Mouse (Mus musculus) limb, embryonic 11.5 days (tissue): Measurements from ENCODE around the gene Gjb6. TPM values are rescaled to one million over a fixed set of nuclear protein-coding genes. Genes with fewer than 3 reads are reported as not detected.
A peak's percentile ranks its signal among the peaks of the same experiment; 100 is the strongest.

Experiments used
- ATAC-seq: fragments of 200-750 bp; cut with Nextera tagmentation; 2 replicates; pipeline ENCODE4 v1.8.0; 2017; ENCODE audit warnings: low read depth; ENCODE audit not compliant: insufficient number of reproducible peaks, low FRiP score, low TSS enrichment
- DNase-seq: peaks from one replicate; pipeline ENCODE4 v3.0.0-alpha.2; 2015; ENCODE audit warnings: low spot score
- H3K27ac ChIP-seq: fragments of 300-500 bp; sonication (generic); replicated peaks from 2 replicates; pipeline ENCODE4 v1.5.1; 2014; ENCODE audit warnings: low read depth, mild to moderate bottlenecking, low read length
- H3K27me3 ChIP-seq: fragments of 300-500 bp; sonication (generic); 2 replicates; pipeline ENCODE4 v1.6.1; 2014; ENCODE audit warnings: mild to moderate bottlenecking, low read length, mixed read lengths; ENCODE audit not compliant: control insufficient read depth, insufficient read depth
- H3K36me3 ChIP-seq: fragments of 300-500 bp; sonication (generic); 2 replicates; pipeline ENCODE4 v1.6.1; 2014; ENCODE audit warnings: mild to moderate bottlenecking, low read length, moderate library complexity, mixed read lengths; ENCODE audit not compliant: control insufficient read depth, insufficient read depth
- H3K4me1 ChIP-seq: fragments of 300-500 bp; sonication (generic); 2 replicates; pipeline ENCODE4 v1.6.1; 2014; ENCODE audit warnings: low read length, mixed read lengths; ENCODE audit not compliant: control insufficient read depth, insufficient read depth
- H3K4me2 ChIP-seq: fragments of 300-500 bp; sonication (generic); 2 replicates; pipeline ENCODE4 v1.6.1; 2014; ENCODE audit warnings: low read depth, mild to moderate bottlenecking, moderate library complexity; ENCODE audit not compliant: severe bottlenecking
- H3K4me3 ChIP-seq: fragments of 300-500 bp; sonication (generic); 2 replicates; pipeline ENCODE4 v1.5.1; 2014; ENCODE audit warnings: low read depth, low read length
- H3K9ac ChIP-seq: fragments of 300-500 bp; sonication (generic); 2 replicates; pipeline ENCODE4 v1.6.1; 2014; ENCODE audit warnings: mild to moderate bottlenecking, low read length
- H3K9me3 ChIP-seq: fragments of 300-500 bp; sonication (generic); 2 replicates; pipeline ENCODE4 v1.6.1; 2016; ENCODE audit warnings: low read length; ENCODE audit not compliant: control insufficient read depth
- WGBS: fragments of 180-500 bp; shearing (Covaris S2); extraction: QIAGEN DNeasy Blood & Tissue Kit; methylation state at CpG from one replicate; pipeline ENCODE4 v1.1.7; 2014; 5-methylcytosine and 5-hydroxymethylcytosine counted together
- polyA plus RNA-seq: library from polyadenylated mRNA; unstranded; fragments of >200 nt; fragmentation: Nextera tagmentation; extraction: Ambion mirVana; gene quantifications from 2 replicates; pipeline ENCODE4 v1.2.1, GENCODE M21; 2014

Gene Gjb6
- polyA plus RNA-seq, 1 experiment from 2014 or later = 11.0 TPM

DNA sequence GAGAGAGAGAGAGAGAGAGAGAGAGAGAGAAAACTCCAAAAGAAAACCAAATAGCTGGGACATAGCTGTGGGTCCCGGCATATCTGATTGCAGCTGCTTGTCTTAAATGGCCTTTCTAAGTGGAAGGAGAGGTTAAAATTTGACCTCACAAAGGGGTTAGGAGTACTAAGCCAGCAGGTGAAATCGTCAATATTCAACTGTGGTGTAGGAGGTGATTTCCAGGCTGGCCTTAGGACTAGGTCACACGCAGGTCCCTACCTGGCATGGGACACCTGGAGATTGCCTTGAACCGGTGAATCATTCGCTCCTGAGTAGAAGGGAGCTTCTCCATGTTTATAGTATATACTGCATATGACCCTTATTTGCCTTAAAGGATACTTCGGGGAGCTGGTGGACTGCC, 30.3 kb downstream of the Gjb6 start:
- Histone ChIP-seq H3K27me3 (peaks cover 52% of the 10 kb centered on the region), H3K36me3 (no peaks in the 10 kb centered on the region), H3K4me1 (peaks cover 11% of the 10 kb centered on the region), H3K9me3 (no peaks in the 10 kb centered on the region), H3K4me2 (0 out of 2 replicates have a peak overlapping the region, but pooled peaks have one; percentile 98), H3K4me3 (no peak overlapping the region), H3K9ac (no peak overlapping the region), H3K27ac (no peak overlapping the region)
- ATAC-seq = no peak
- WGBS = 50% methylated on average over 6 of the region's 6 CpGs
- DNase-seq = no peak

DNA sequence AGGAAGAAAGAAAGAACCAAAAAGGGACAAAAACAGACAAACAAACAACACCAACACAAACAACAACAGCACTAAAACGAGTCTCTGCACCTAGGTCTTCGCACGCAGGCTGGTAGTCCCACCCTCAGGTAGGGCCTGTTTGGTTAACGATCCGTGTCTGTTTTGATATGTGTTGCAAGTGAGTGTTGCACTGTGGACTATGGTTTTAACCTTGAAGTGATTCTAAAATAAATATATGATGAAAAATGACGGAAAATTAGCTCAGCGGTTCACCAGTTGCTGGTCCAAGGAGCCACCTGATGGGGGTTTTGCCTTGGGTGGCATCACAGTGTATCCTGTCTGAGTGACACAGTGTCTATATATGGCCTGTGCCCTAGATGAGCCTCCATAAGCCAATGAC, 31.8 kb downstream of the Gjb6 start:
- peaks cover 11% of the 10 kb centered on the region for H3K4me1 ChIP-seq
- H3K9ac ChIP-seq = no peak overlapping the region
- H3K9me3 ChIP-seq = no peaks in the 10 kb centered on the region
- no peaks in the 10 kb centered on the region for H3K36me3 ChIP-seq
- no peak overlapping the region for H3K4me3 ChIP-seq
- ATAC-seq = no peak
- H3K4me2 ChIP-seq = no peak overlapping the region
- no peak for DNase-seq
- 86% methylated on average over 7 of the region's 7 CpGs for WGBS
- no peak overlapping the region for H3K27ac ChIP-seq
- H3K27me3 ChIP-seq = peaks cover 44% of the 10 kb centered on the region

DNA sequence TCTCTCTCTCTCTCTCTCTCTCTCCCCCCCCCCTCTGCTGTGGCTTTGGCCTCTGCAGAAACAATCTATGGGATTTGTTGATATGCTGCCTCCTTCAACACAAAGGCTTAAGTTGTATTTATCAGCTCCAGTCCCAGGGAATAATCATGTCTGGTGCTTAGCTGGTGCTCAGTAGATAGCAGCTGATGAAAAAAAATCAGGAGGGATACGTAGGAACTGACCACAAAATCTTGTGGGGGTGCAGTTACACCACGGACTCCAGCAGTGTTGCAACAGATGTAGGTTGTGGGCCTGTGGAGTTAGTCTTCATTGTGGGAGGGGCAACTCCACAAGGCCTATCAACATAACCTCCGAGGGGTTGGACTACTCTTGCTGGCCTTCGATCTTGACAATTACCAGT, 37.6 kb downstream of the Gjb6 start:
- 77% methylated on average over 4 of the region's 4 CpGs for whole genome bisulfite sequencing
- no peaks in the 10 kb centered on the region for H3K36me3 ChIP-seq
- peaks cover 3% of the 10 kb centered on the region; the same call in 1 of the 2 replicates for H3K4me1 ChIP-seq
- H3K9me3 ChIP-seq = no peaks in the 10 kb centered on the region
- DNase-seq (no peak), ATAC-seq (no peak)
- H3K4me2 ChIP-seq = no peak overlapping the region
- no peak overlapping the region for H3K9ac ChIP-seq
- H3K27ac ChIP-seq = no peak overlapping the region
- no peak overlapping the region for H3K4me3 ChIP-seq
- H3K27me3 ChIP-seq = no peaks in the 10 kb centered on the region

- Histone ChIP-seq H3K27ac (no peak overlapping the region), H3K4me3 (no peak overlapping the region), H3K27me3 (no peaks in the 10 kb centered on the region), H3K9me3 (no peaks in the 10 kb centered on the region), H3K9ac (no peak overlapping the region), H3K4me2 (no peak overlapping the region), H3K4me1 (no peaks in the 10 kb centered on the region), H3K36me3 (no peaks in the 10 kb centered on the region)
- WGBS = 8% methylated on average over 8 of the region's 8 CpGs
- ATAC-seq (no peak), DNase-seq (peak; percentile 60)
These were observed 40.4 kb downstream of the Gjb6 start for GRCm38 (mm10) chr14:57093029-57093428.

DNA sequence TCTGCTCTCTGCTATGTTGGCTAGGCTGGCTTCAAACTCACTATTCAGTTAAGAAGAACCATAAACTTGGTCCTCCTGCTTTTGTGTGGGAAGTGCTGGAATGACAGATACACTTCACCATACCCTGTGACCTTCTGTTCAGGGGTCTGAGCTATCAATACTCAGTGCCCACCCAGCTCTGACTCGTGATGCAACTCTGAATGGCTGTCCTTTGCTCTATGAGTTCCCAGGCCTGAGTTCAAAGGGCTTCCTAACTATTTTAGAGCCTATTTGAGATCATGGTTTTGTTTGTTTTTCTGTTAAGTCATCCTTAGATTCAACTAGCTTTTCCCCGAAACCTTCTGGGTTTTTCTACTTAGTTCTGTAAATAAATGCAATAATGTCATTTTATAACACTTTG, 43.4 kb downstream of the Gjb6 start:
- 58% methylated on average over 2 of the region's 2 CpGs for WGBS
- no peak overlapping the region for H3K27ac ChIP-seq
- no peaks in the 10 kb centered on the region for H3K27me3 ChIP-seq
- H3K4me3 ChIP-seq = no peak overlapping the region
- ATAC-seq = no peak
- no peaks in the 10 kb centered on the region for H3K9me3 ChIP-seq
- H3K4me1 ChIP-seq = no peaks in the 10 kb centered on the region
- H3K9ac ChIP-seq = no peak overlapping the region
- H3K4me2 ChIP-seq = no peak overlapping the region
- no peak for DNase-seq
- H3K36me3 ChIP-seq = no peaks in the 10 kb centered on the region

- Histone ChIP-seq H3K4me1 (peaks cover 5% of the 10 kb centered on the region), H3K4me3 (no peak overlapping the region), H3K27ac (no peak overlapping the region), H3K4me2 (no peak overlapping the region), H3K36me3 (no peaks in the 10 kb centered on the region), H3K9ac (no peak overlapping the region), H3K9me3 (no peaks in the 10 kb centered on the region), H3K27me3 (no peaks in the 10 kb centered on the region)
- ATAC-seq = no peak
- WGBS = 89% methylated on average over 7 of the region's 7 CpGs
- DNase-seq = no peak
These were observed 44.3 kb downstream of the Gjb6 start for GRCm38 (mm10) chr14:57089107-57089506.

- H3K9me3 ChIP-seq = no peaks in the 10 kb centered on the region
- H3K36me3 ChIP-seq = no peaks in the 10 kb centered on the region
- 0 out of 2 replicates have a peak overlapping the region, but pooled peaks have one; percentile 4 for H3K4me2 ChIP-seq
- 18% methylated on average over 11 of the region's 11 CpGs for WGBS
- peaks cover 6% of the 10 kb centered on the region for H3K4me1 ChIP-seq
- H3K4me3 ChIP-seq = no peak overlapping the region
- no peak for ATAC-seq
- H3K27me3 ChIP-seq = no peaks in the 10 kb centered on the region
- H3K9ac ChIP-seq = no peak overlapping the region
- no peak overlapping the region for H3K27ac ChIP-seq
- DNase-seq = peak; percentile 48
These were observed 49.2 kb downstream of the Gjb6 start for GRCm38 (mm10) chr14:57084180-57084668.

DNA sequence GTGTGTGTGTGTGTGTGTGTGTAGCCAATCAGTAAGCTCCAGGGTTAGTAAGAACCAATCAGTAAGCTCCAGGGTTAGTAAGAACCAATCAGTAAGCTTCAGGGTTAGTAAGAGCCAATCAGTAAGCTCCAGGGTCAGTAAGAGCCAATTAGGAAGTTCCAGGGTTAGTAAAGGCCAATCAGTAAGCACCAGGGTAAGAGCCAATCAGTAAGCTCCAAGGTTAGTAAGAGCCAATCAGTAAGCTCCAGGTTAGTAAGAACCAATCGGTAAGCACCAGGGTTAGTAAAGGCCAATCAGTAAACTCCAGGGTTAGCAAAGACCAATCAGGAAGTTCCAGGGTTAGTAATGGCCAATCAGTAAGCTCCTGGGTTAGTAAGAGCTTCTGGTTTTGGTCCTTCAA, 50.5 kb downstream of the Gjb6 start:
- no peak overlapping the region for H3K27ac ChIP-seq
- no peak overlapping the region for H3K9ac ChIP-seq

GRCm38 (mm10) chr14:57075537-57075936, 57.9 kb downstream of the Gjb6 start:
- WGBS = 84% methylated on average over 6 of the region's 6 CpGs
- Histone ChIP-seq H3K4me3 (no peak overlapping the region), H3K4me2 (no peak overlapping the region), H3K27me3 (no peaks in the 10 kb centered on the region), H3K36me3 (no peaks in the 10 kb centered on the region), H3K9me3 (no peaks in the 10 kb centered on the region), H3K27ac (no peak overlapping the region), H3K9ac (no peak overlapping the region), H3K4me1 (0 out of 2 replicates have a peak, but pooled peaks cover 6% of the 10 kb centered on the region)
- DNase-seq (no peak), ATAC-seq (no peak)

More for the DNA sequence above, 50.5 kb downstream of the Gjb6 start:
- 97% methylated on average over 1 of the region's 1 CpGs for WGBS
- Histone ChIP-seq H3K4me1 (peaks cover 6% of the 10 kb centered on the region), H3K4me2 (no peak overlapping the region), H3K9me3 (no peaks in the 10 kb centered on the region), H3K4me3 (no peak overlapping the region), H3K27me3 (no peaks in the 10 kb centered on the region), H3K36me3 (no peaks in the 10 kb centered on the region)
- ATAC-seq = no peak
- no peak for DNase-seq
